Mouse (Mus musculus) large intestine, adult 2 months (tissue): ENCODE data around the gene Agap2. TPM values are rescaled to one million over a fixed set of nuclear protein-coding genes. Genes with fewer than 3 reads are reported as not detected.
"Not testable (repeated sequence)": the region's sequence is repeated elsewhere in the genome, so short reads cannot be mapped to it uniquely, and the experiment has no call there.

Experiments used
- DNase-seq: peaks from one replicate; pipeline ENCODE4 v3.0.0-alpha.2; 2012; ENCODE audit warnings: low read depth, low spot score
- WGBS: fragments of 180-500 bp; shearing (Covaris S2); methylation state at CpG from one replicate; pipeline ENCODE4 v1.1.7; 2018; 5-methylcytosine and 5-hydroxymethylcytosine counted together
- polyA plus RNA-seq: library from polyadenylated mRNA; depleted of rRNA; stranded (reverse); fragments of >200 nt; gene quantifications from 2 replicates; pipeline ENCODE4 v1.2.3, GENCODE M21; 2012; rRNA removed

Agap2 gene
- polyA plus RNA-seq, 1 experiment: 4.0 TPM

GRCm38 (mm10) chr10:127123436-127123805 is 48.3 kb downstream of the Agap2 start:
- 15% methylated on average over 4 of the region's 4 CpGs for WGBS
- no peak for DNase-seq

GRCm38 (mm10) chr10:127125210-127126001 is 50.3 kb downstream of the Agap2 start:
- no peak for DNase-seq
- 72% methylated on average over 9 of the region's 9 CpGs for WGBS

- WGBS: 66% methylated on average over 5 of the region's 5 CpGs
- no peak for DNase-seq
Measured at GRCm38 (mm10) chr10:127126579-127126978, 51.5 kb downstream of the Agap2 start.

GRCm38 (mm10) chr10:127127711-127128279 is 52.7 kb downstream of the Agap2 start:
- DNase-seq: no peak
- 83% methylated on average over 7 of the region's 7 CpGs for WGBS

- no peak for DNase-seq
- WGBS: 37% methylated on average over 4 of the region's 4 CpGs
Measured at GRCm38 (mm10) chr10:127129431-127129830, 54.3 kb downstream of the Agap2 start.

GRCm38 (mm10) chr10:127132469-127132868 is 57.4 kb downstream of the Agap2 start:
- no peak for DNase-seq
- 25% methylated on average over 5 of the region's 5 CpGs for WGBS

GRCm38 (mm10) chr10:127134394-127135035 is 59.4 kb downstream of the Agap2 start:
- WGBS: 71% methylated on average over 3 of the region's 3 CpGs
- DNase-seq: not testable (repeated sequence)

GRCm38 (mm10) chr10:127135118-127135836 is 60.2 kb downstream of the Agap2 start:
- 38% methylated on average over 8 of the region's 8 CpGs for WGBS
- no peak for DNase-seq

GRCm38 (mm10) chr10:127136510-127136909 is 61.4 kb downstream of the Agap2 start:
- DNase-seq: no peak
- whole genome bisulfite sequencing: 39% methylated on average over 4 of the region's 4 CpGs

GRCm38 (mm10) chr10:127137896-127138295 is 62.8 kb downstream of the Agap2 start:
- 32% methylated on average over 3 of the region's 3 CpGs for WGBS
- DNase-seq: no peak

- WGBS: 32% methylated on average over 18 of the region's 18 CpGs
- no peak for DNase-seq
Measured at GRCm38 (mm10) chr10:127138328-127139141, 63.5 kb downstream of the Agap2 start.

GRCm38 (mm10) chr10:127140971-127141370 is 65.9 kb downstream of the Agap2 start:
- no peak for DNase-seq
- WGBS: 71% methylated on average over 11 of the region's 11 CpGs

GRCm38 (mm10) chr10:127141500-127141899 is 66.4 kb downstream of the Agap2 start:
- DNase-seq: no peak
- 63% methylated on average over 8 of the region's 8 CpGs for WGBS

Other genes starting within 250 kb of the Agap2 start
- 7.8 and 9.3 TPM in 2 replicates for gene Atp23, start 173.9 kb upstream of the Agap2 start, polyA plus RNA-seq
- 123 TPM in 2 replicates for gene Ctdsp2, start 96.6 kb upstream of the Agap2 start, polyA plus RNA-seq
- gene Avil, start 74.6 kb upstream of the Agap2 start, polyA plus RNA-seq: 1.5 and 2.1 TPM in 2 replicates
- 39.0 and 39.4 TPM in 2 replicates for gene Tsfm, start 44.4 kb upstream of the Agap2 start, polyA plus RNA-seq
- gene Mettl1, start 33.9 kb upstream of the Agap2 start, polyA plus RNA-seq: 20.7 and 22.6 TPM in 2 replicates
- 1.4 TPM in 2 replicates for gene Eef1akmt3, start 33.8 kb upstream of the Agap2 start, polyA plus RNA-seq
- 0.22 and 0.27 TPM in 2 replicates for gene Cyp27b1, start 27.0 kb upstream of the Agap2 start, polyA plus RNA-seq
- 3.2 and 3.5 TPM in 2 replicates for gene March9, start 15.1 kb upstream of the Agap2 start, polyA plus RNA-seq
- gene Cdk4, start 11.8 kb upstream of the Agap2 start, polyA plus RNA-seq: 228 and 258 TPM in 2 replicates
- 73.8 and 85.4 TPM in 2 replicates for gene Tspan31, start 5.0 kb upstream of the Agap2 start, polyA plus RNA-seq
- 71.3 and 102 TPM in 2 replicates for gene Os9, start 45.8 kb downstream of the Agap2 start, polyA plus RNA-seq
- 247 and 361 TPM in 2 replicates for gene B4galnt1, start 89.9 kb downstream of the Agap2 start, polyA plus RNA-seq
- 0.41 and 0.90 TPM in 2 replicates for gene Slc26a10, start 105.4 kb downstream of the Agap2 start, polyA plus RNA-seq
- 16.0 and 20.5 TPM in 2 replicates for gene Arhgef25, start 114.8 kb downstream of the Agap2 start, polyA plus RNA-seq
- 38.0 and 47.9 TPM in 2 replicates for gene Dtx3, start 120.4 kb downstream of the Agap2 start, polyA plus RNA-seq
- gene Pip4k2c, start 136.3 kb downstream of the Agap2 start, polyA plus RNA-seq: 38.9 and 42.6 TPM in 2 replicates
- 1.2 and 2.0 TPM in 2 replicates for gene Kif5a, start 188.1 kb downstream of the Agap2 start, polyA plus RNA-seq
- gene Dctn2, start 191.1 kb downstream of the Agap2 start, polyA plus RNA-seq: 181 and 201 TPM in 2 replicates
- 27.9 and 36.8 TPM in 2 replicates for gene Mbd6, start 213.7 kb downstream of the Agap2 start, polyA plus RNA-seq
- 43.8 and 63.0 TPM in 2 replicates for gene Mars, start 236.5 kb downstream of the Agap2 start, polyA plus RNA-seq
- 10.0 and 11.3 TPM in 2 replicates for gene Arhgap9, start 246.7 kb downstream of the Agap2 start, polyA plus RNA-seq